Mouse (Mus musculus) testis, adult 2 months (tissue): ENCODE data around the gene Cyp2b23.

Experiments used
- CTCF ChIP-seq: fragments of 200-500 bp; IDR thresholded peaks from 2 replicates; pipeline ENCODE4 v1.5.1; 2012; ENCODE audit warnings: low read depth, mild to moderate bottlenecking, inconsistent platforms, low read length, moderate library complexity; ENCODE audit not compliant: control insufficient read depth, insufficient read depth, insufficient replicate concordance
- POLR2A ChIP-seq: fragments of 200-500 bp; IDR thresholded peaks from 2 replicates; pipeline ENCODE4 v1.6.1; 2012; ENCODE audit warnings: low read depth, mild to moderate bottlenecking, inconsistent platforms, low read length, moderate library complexity; ENCODE audit not compliant: control insufficient read depth

GRCm38 (mm10) chr7:26700151-26700550, 13.9 kb upstream of the Cyp2b23 start:
- no peak for TF ChIP-seq CTCF
- no peak for TF ChIP-seq POLR2A
